Mouse (Mus musculus): ENCODE measurements around the gene Akr1c13. TPM values are rescaled to one million over a fixed set of nuclear protein-coding genes. Genes with fewer than 3 reads are reported as not detected.

Akr1c13 gene
- polyA plus RNA-seq, 1 experiment from 2014 or later, result 9.0 TPM

Other genes with a start within 250 kb of the Akr1c13 start
- not detected in 2 replicates for gene Ucn3, start 245.8 kb upstream of the Akr1c13 start, polyA plus RNA-seq (2015; fragmentation: Nextera tagmentation; extraction: Ambion mirVana)
- gene Akr1c14, start 142.1 kb upstream of the Akr1c13 start, polyA plus RNA-seq (2015; fragmentation: Nextera tagmentation; extraction: Ambion mirVana), result 0.79 and 0.88 TPM in 2 replicates
- gene Akr1c18, start 40.5 kb upstream of the Akr1c13 start, polyA plus RNA-seq (2015; fragmentation: Nextera tagmentation; extraction: Ambion mirVana), result not detected in 2 replicates
- gene Akr1c19, start 37.5 kb downstream of the Akr1c13 start, polyA plus RNA-seq (2015; fragmentation: Nextera tagmentation; extraction: Ambion mirVana), result 4.1 and 4.2 TPM in 2 replicates
- gene Akr1c12, start 88.3 kb downstream of the Akr1c13 start, polyA plus RNA-seq (2015; fragmentation: Nextera tagmentation; extraction: Ambion mirVana), result 0.24 TPM in 1 of 2 replicates, not detected in the other
- gene Akr1c6, start 243.2 kb downstream of the Akr1c13 start, polyA plus RNA-seq (2015; fragmentation: Nextera tagmentation; extraction: Ambion mirVana), result not detected in 2 replicates

Measured in neural tube, embryonic 13.5 days (tissue).